Mouse (Mus musculus) granulocyte monocyte progenitor cell, adult 5-6 weeks (primary cell): ENCODE results near the gene Slc51a. TPM values are rescaled to one million over a fixed set of nuclear protein-coding genes. Genes with fewer than 3 reads are reported as not detected.

Source experiments
- ATAC-seq: replicated peaks from 2 replicates; pipeline ENCODE4 v1.8.0; 2016; ENCODE audit warnings: mild to moderate bottlenecking, moderate TSS enrichment, inconsistent platforms; ENCODE audit not compliant: poor library complexity, severe bottlenecking
- total RNA-seq, 2 experiments: library from RNA; stranded (forward) in 1 of 2; stranded (reverse) in 1 of 2; fragments of 200-712, 200-1000 nt in 1 of 2; fragments of >200 nt in 1 of 2; fragmentation: Nextera tagmentation in 1 of 2; gene quantifications; 2 replicates each; pipeline ENCODE4 v1.2.3; 2014 to 2017

The Slc51a gene
- total RNA-seq, 2 experiments from 2014 or later = 0.05 TPM; not detected in 1

GRCm38 (mm10) chr16:32436657-32437056 is 51.0 kb downstream of the Slc51a start:
- peak; percentile 61 for ATAC-seq

- no peak for ATAC-seq
Measured at GRCm38 (mm10) chr16:32434691-32435090, 53.0 kb downstream of the Slc51a start.

GRCm38 (mm10) chr16:32434066-32434465 is 53.6 kb downstream of the Slc51a start:
- peak; percentile 78 for ATAC-seq

GRCm38 (mm10) chr16:32433138-32433537 is 54.5 kb downstream of the Slc51a start:
- ATAC-seq = no peak

- ATAC-seq = no peak
Measured at GRCm38 (mm10) chr16:32431926-32432325, 55.8 kb downstream of the Slc51a start.

- ATAC-seq = 0 out of 2 replicates have a peak, but pooled peaks have one; percentile 2
Measured at GRCm38 (mm10) chr16:32431047-32431591, 56.6 kb downstream of the Slc51a start.

- peak; percentile 88 for ATAC-seq
Measured at GRCm38 (mm10) chr16:32430474-32431046, 57.1 kb downstream of the Slc51a start, which contains the start of gene Pcyt1a. TSS of gene Pcyt1a (plus strand) at chr16:32430921.

- no peak for ATAC-seq
Measured at GRCm38 (mm10) chr16:32427506-32427905, 60.2 kb downstream of the Slc51a start.

Other genes starting within 250 kb of the Slc51a start
- 10.8 and 17.9 TPM in 2 replicates for gene Fbxo45, start 240.7 kb downstream of the Slc51a start, total RNA-seq (2014; fragmentation: Nextera tagmentation)
- 21.9 and 22.5 TPM in 2 replicates for gene Fbxo45, start 240.7 kb downstream of the Slc51a start, total RNA-seq (2017)
- 13.5 and 22.1 TPM in 2 replicates for gene Wdr53, start 240.7 kb downstream of the Slc51a start, total RNA-seq (2014; fragmentation: Nextera tagmentation)
- gene Wdr53, start 240.7 kb downstream of the Slc51a start, total RNA-seq (2017) = 12.9 and 16.0 TPM in 2 replicates
- gene Smco1, start 216.4 kb downstream of the Slc51a start, total RNA-seq (2014; fragmentation: Nextera tagmentation) = not detected in 2 replicates
- not detected in 2 replicates for gene Smco1, start 216.4 kb downstream of the Slc51a start, total RNA-seq (2017)
- gene Rnf168, start 210.4 kb downstream of the Slc51a start, total RNA-seq (2014; fragmentation: Nextera tagmentation) = 24.6 and 28.5 TPM in 2 replicates
- gene Rnf168, start 210.4 kb downstream of the Slc51a start, total RNA-seq (2017) = 52.1 and 67.7 TPM in 2 replicates
- gene Ubxn7, start 155.6 kb downstream of the Slc51a start, total RNA-seq (2014; fragmentation: Nextera tagmentation) = 26.1 and 40.0 TPM in 2 replicates
- 25.0 and 28.7 TPM in 2 replicates for gene Ubxn7, start 155.6 kb downstream of the Slc51a start, total RNA-seq (2017)
- not detected in 2 replicates for gene Tm4sf19, start 87.4 kb downstream of the Slc51a start, total RNA-seq (2014; fragmentation: Nextera tagmentation)
- gene Tm4sf19, start 87.4 kb downstream of the Slc51a start, total RNA-seq (2017) = not detected in 2 replicates
- 41.4 and 54.7 TPM in 2 replicates for gene Tctex1d2, start 68.2 kb downstream of the Slc51a start, total RNA-seq (2014; fragmentation: Nextera tagmentation)
- 31.5 and 49.4 TPM in 2 replicates for gene Tctex1d2, start 68.2 kb downstream of the Slc51a start, total RNA-seq (2017)
- gene Pcyt1a, start 57.0 kb downstream of the Slc51a start, total RNA-seq (2014; fragmentation: Nextera tagmentation) = 53.2 and 65.3 TPM in 2 replicates
- gene Pcyt1a, start 57.0 kb downstream of the Slc51a start, total RNA-seq (2017) = 79.3 and 90.5 TPM in 2 replicates
- not detected in 2 replicates for gene Zdhhc19, start 8.4 kb upstream of the Slc51a start, total RNA-seq (2014; fragmentation: Nextera tagmentation)
- not detected in 2 replicates for gene Zdhhc19, start 8.4 kb upstream of the Slc51a start, total RNA-seq (2017)
- gene Tfrc, start 121.0 kb upstream of the Slc51a start, total RNA-seq (2014; fragmentation: Nextera tagmentation) = 65.6 and 67.9 TPM in 2 replicates
- gene Tfrc, start 121.0 kb upstream of the Slc51a start, total RNA-seq (2017) = 105 and 142 TPM in 2 replicates
- gene Tnk2, start 156.0 kb upstream of the Slc51a start, total RNA-seq (2014; fragmentation: Nextera tagmentation) = 11.0 and 12.9 TPM in 2 replicates
- gene Tnk2, start 156.0 kb upstream of the Slc51a start, total RNA-seq (2017) = 8.8 and 14.8 TPM in 2 replicates
- gene Muc4, start 248.0 kb upstream of the Slc51a start, total RNA-seq (2014; fragmentation: Nextera tagmentation) = not detected in 2 replicates
- gene Muc4, start 248.0 kb upstream of the Slc51a start, total RNA-seq (2017) = not detected in 2 replicates